Mouse (Mus musculus) embryonic fibroblast, embryonic 13.5 days (primary cell): ENCODE data around the gene Obsl1. TPM values are rescaled to one million over a fixed set of nuclear protein-coding genes. Genes with fewer than 3 reads are reported as not detected.

Experiments used
- H3K27ac ChIP-seq: 2 replicates; pipeline ENCODE4 v1.5.1; 2012; ENCODE audit warnings: low read length, control low read depth, inconsistent platforms; ENCODE audit not compliant: insufficient read depth
- H3K4me1 ChIP-seq: 2 replicates; pipeline ENCODE4 v1.6.1; 2011; ENCODE audit warnings: low read length; ENCODE audit not compliant: control insufficient read depth, insufficient read depth
- H3K4me3 ChIP-seq: 2 replicates; pipeline ENCODE4 v1.5.1; 2011; ENCODE audit warnings: mild to moderate bottlenecking, control low read depth, low read length; ENCODE audit not compliant: insufficient read depth
- CTCF ChIP-seq: IDR thresholded peaks from 2 replicates; pipeline ENCODE4 v1.5.1; 2011; ENCODE audit warnings: mild to moderate bottlenecking, control low read depth, low read length, moderate library complexity, borderline replicate concordance; ENCODE audit not compliant: insufficient read depth
- POLR2A ChIP-seq: IDR thresholded peaks from 2 replicates; pipeline ENCODE4 v1.6.1; 2011; ENCODE audit warnings: low read depth, mild to moderate bottlenecking, control low read depth, low read length, moderate library complexity
- polyA plus RNA-seq: library from polyadenylated mRNA; stranded (reverse); fragments of >200 nt; gene quantifications from 2 replicates; pipeline ENCODE4 v1.2.4, GENCODE M21; 2011; ENCODE audit warnings: low read depth; ENCODE audit not compliant: missing spikeins, insufficient read length

The Obsl1 gene
- polyA plus RNA-seq, 1 experiment: 40.0 TPM

DNA sequence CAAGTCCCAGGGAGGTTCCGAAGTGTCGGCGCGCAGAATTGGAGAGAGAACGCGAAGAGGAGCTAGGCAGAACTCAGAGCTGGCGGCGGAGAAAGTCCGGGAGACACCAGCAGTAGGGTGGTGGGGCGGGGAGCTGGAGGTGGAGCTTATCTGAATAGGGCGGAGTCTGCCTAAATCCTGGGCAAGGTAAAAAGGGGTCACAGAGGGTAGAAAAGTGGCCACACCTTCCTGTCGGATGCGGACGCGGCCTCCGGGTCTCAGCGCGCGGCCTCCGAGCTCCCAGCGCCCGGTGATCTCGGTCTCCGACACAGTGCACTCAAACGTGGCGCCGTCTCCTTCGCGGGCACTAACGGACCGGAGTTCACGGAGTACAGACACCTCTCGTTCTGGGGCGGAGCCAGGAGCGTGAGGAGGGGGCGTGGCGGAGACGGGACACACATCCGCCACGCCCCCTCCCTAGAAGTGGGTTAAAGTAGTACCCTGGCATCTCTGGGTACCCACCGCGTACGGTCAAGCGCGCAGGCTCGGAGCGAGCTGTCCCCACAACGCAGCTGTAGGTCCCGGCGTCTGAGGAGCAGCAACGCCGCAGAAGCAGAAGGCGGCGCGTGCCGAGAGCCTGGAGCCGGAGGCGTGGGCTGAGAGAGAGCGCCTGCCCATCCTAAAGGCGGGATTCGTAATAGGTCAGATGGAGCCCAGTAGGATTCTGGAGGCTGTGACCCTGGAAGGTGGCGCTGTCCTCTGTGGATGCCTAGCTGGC, 18.7 kb downstream of the Obsl1 start:
- peak overlapping the region; percentile 51 for H3K4me3 ChIP-seq
- H3K27ac ChIP-seq: no peak overlapping the region
- TF ChIP-seq CTCF (peak; percentile 4; the same call in 1 of the 2 replicates), POLR2A (no peak)
- no peaks in the 10 kb centered on the region; the same call in 1 of the 2 replicates for H3K4me1 ChIP-seq

- Histone ChIP-seq H3K27ac (no peak overlapping the region), H3K4me3 (peak overlapping the region; percentile 51), H3K4me1 (no peaks in the 10 kb centered on the region; the same call in 1 of the 2 replicates)
- TF ChIP-seq CTCF (no peak), POLR2A (no peak)
Observed at GRCm38 (mm10) chr1:75487040-75487404, 19.2 kb downstream of the Obsl1 start.

DNA sequence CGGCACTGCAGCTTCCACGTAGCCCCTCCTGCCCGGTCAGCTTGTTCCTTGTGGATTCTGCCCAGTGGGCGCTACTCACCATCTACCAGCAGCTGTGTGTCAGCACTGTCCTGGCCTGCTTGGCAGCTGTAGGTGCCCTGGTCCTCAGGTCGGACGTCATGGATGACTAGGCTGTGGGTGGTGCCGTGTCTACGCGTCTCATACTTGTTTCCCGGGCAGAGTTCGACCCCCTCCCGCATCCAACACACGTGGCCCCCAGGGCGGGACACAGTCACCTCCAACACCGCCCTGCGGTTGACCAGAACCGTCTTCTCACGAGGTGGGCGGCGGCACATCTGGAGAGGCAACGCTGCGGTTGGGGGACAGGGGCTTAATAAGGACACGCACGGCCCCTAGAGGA, 19.7 kb downstream of the Obsl1 start:
- Histone ChIP-seq H3K4me1 (no peaks in the 10 kb centered on the region; the same call in 1 of the 2 replicates), H3K4me3 (no peak overlapping the region), H3K27ac (no peak overlapping the region)
- no peak for TF ChIP-seq CTCF
- TF ChIP-seq POLR2A: no peak

GRCm38 (mm10) chr1:75480735-75481134, 25.5 kb downstream of the Obsl1 start:
- no peak overlapping the region for H3K4me3 ChIP-seq
- H3K4me1 ChIP-seq: peaks cover 5% of the 10 kb centered on the region
- no peak overlapping the region for H3K27ac ChIP-seq
- TF ChIP-seq CTCF: no peak
- no peak for TF ChIP-seq POLR2A

GRCm38 (mm10) chr1:75480036-75480435, 26.2 kb downstream of the Obsl1 start:
- Histone ChIP-seq H3K4me1 (peaks cover 5% of the 10 kb centered on the region), H3K27ac (no peak overlapping the region), H3K4me3 (no peak overlapping the region)
- no peak for TF ChIP-seq POLR2A
- TF ChIP-seq CTCF: no peak

- peak overlapping the region; percentile 31; the same call in 1 of the 2 replicates for H3K4me3 ChIP-seq
- no peak overlapping the region for H3K27ac ChIP-seq
- no peak for TF ChIP-seq CTCF
- H3K4me1 ChIP-seq: peaks cover 5% of the 10 kb centered on the region
Observed at GRCm38 (mm10) chr1:75479635-75479989, 26.6 kb downstream of the Obsl1 start.

DNA sequence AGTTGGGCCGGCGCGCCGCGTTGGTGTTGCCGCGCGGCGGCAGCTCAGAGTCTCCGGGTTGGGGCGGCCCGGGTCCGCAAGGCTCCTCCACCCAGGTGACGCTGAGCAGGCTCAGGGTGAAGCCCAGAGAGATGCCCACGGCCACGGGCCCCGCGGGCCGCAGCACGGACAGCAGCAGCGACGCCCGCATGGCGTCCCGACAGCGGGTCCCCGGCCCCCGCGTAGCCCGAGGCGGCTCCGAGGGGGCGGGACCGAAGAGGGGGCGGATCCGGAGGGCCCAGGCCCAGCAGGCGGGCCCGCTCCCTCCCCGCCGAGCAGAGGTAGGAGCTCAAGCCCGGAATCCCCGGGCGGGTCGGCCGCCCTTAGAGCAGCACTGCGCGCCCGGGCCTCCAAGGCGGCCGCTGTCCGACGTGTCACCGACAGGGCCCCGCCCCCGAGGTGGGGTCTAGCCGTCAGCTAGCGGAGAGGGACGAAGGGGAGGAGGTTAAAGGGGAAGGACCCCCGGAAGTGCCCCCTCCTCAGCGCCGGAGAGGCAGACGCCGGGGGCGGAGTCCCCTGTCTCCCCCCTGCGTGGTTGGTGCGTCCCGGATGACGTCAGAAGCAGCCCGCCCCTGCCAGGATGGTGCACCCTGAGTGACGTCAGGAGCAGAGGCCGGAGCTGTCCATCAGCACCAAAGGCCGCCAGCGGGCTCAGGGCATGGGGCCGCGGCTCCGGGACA, 27.2 kb downstream of the Obsl1 start, which contains the start of the genes Chpf and Tmem198:
Gene Chpf (minus strand): TSS at position 392 of the 719 bp plus-strand sequence.
Gene Tmem198 (plus strand): TSS at position 617 of the 719 bp plus-strand sequence.
- peak within 1 kb of the TSS; percentile 84 for H3K27ac ChIP-seq
- H3K4me3 ChIP-seq: peak within 1 kb of the TSS; percentile 79
- peaks cover 5% of the 10 kb centered on the region for H3K4me1 ChIP-seq
- TF ChIP-seq POLR2A: peak; percentile 74
- TF ChIP-seq CTCF: no peak

GRCm38 (mm10) chr1:75478497-75478896, 27.8 kb downstream of the Obsl1 start:
- peaks cover 5% of the 10 kb centered on the region for H3K4me1 ChIP-seq
- H3K27ac ChIP-seq: peak overlapping the region; percentile 84
- peak overlapping the region; percentile 79 for H3K4me3 ChIP-seq
- TF ChIP-seq POLR2A (no peak), CTCF (no peak)

DNA sequence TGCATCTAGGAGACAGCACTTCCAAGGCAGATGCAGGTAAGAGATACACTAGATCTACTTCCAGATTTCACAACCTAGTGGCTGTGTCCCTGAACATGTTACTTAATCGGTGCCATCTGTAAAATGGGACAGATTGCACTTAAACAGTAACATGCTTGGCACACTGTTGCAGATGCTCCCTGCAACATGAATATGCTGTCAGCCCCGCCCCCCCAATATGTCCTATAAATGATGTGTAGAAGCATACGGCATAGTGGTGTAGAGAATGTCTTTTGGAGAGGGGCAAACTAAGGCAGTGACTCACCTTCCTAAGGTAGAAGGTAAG, 28.3 kb downstream of the Obsl1 start:
- TF ChIP-seq POLR2A (no peak), CTCF (no peak)
- Histone ChIP-seq H3K4me1 (peaks cover 5% of the 10 kb centered on the region), H3K4me3 (peak overlapping the region; percentile 79), H3K27ac (no peak overlapping the region)

DNA sequence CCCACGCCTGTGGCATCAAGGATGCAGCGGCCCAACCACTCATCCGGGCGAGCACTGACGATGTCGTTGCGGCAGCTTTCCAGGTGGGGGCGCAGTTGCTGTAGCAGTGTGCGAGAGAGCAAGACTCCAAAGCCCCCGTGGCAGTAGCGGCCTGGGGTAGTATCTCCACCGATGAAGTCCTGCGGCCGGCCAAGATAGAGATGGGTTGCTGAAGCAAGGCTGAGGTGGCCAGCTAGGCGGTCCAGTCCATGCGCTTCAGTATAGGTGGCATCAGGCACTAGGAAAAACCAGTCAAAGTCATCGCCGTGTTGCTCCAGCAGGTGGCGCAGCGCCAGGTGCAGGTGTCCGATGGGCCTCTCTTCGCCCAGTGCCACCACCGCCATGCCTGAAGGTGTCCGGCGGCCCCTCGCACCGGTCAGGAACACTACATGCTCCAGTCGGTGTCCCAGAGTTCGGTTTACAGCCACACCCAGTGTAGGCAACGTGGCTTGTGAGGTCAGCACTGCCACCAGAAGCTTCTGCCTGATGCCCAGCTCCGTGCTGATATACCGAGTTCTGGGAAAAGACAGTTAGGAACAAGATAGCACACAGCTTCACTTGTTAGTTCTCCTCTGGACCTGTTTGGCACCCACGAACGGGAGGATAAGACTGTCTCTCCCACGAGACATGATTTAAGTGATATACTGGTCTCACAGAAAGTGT, 28.8 kb downstream of the Obsl1 start:
- Histone ChIP-seq H3K27ac (no peak overlapping the region), H3K4me1 (peaks cover 5% of the 10 kb centered on the region), H3K4me3 (peak overlapping the region; percentile 79)
- TF ChIP-seq CTCF (peak; percentile 91), POLR2A (no peak)
